Mouse (Mus musculus): ENCODE results near the gene Camk2d. TPM values are rescaled to one million over a fixed set of nuclear protein-coding genes. Genes with fewer than 3 reads are reported as not detected.

Gene Camk2d
- polyA plus RNA-seq (2015; fragmentation: Nextera tagmentation; extraction: Ambion mirVana), result 36.6 and 39.9 TPM in 2 replicates

- Histone ChIP-seq H3K4me3 (ENCODE audit: low read depth, low read length) (peak within 1 kb of the TSS; percentile 84), H3K9me3 (ENCODE audit: low read length) (no peaks in the 10 kb centered on the region), H3K9ac (replicated peaks; ENCODE audit: low read depth) (peak within 1 kb of the TSS; percentile 78), H3K36me3 (ENCODE audit: insufficient read depth, low read length) (no peaks in the 10 kb centered on the region), H3K27ac (ENCODE audit: low read length) (peak within 1 kb of the TSS; percentile 99), H3K4me2 (replicated peaks; ENCODE audit: low read depth, low read length) (peak within 1 kb of the TSS; percentile 91), H3K27me3 (replicated peaks; ENCODE audit: insufficient read depth, low read length) (no peaks in the 10 kb centered on the region), H3K4me1 (ENCODE audit: insufficient read depth, low read depth, low read length) (no peaks in the 10 kb centered on the region; the same call in 1 of the 2 replicates)
- ATAC-seq (peak; percentile 92), DNase-seq (ENCODE audit: low spot score) (peak; percentile 99)
- WGBS, result under 1% methylated on average over 16 of the region's 16 CpGs
- TF ChIP-seq CTCF (IDR thresholded peaks at IDR 0.05), result no peak
- peak; percentile 98 for TF ChIP-seq EP300 (IDR thresholded peaks at IDR 0.05)
Measured at GRCm38 (mm10) chr3:126596086-126596485, at the start of gene Camk2d. Camk2d (plus strand) TSS chr3:126596302.

GRCm38 (mm10) chr3:126547941-126548340 lies 48.2 kb upstream of the Camk2d start:
- Histone ChIP-seq H3K4me2 (replicated peaks; ENCODE audit: low read depth, low read length) (no peak overlapping the region), H3K9me3 (ENCODE audit: low read length) (no peaks in the 10 kb centered on the region), H3K27me3 (replicated peaks; ENCODE audit: insufficient read depth, low read length) (no peaks in the 10 kb centered on the region), H3K9ac (replicated peaks; ENCODE audit: low read depth) (no peak overlapping the region), H3K4me3 (ENCODE audit: low read depth, low read length) (no peak overlapping the region), H3K36me3 (ENCODE audit: insufficient read depth, low read length) (no peaks in the 10 kb centered on the region), H3K4me1 (ENCODE audit: insufficient read depth, low read depth, low read length) (no peaks in the 10 kb centered on the region), H3K27ac (ENCODE audit: low read length) (no peak overlapping the region)
- DNase-seq (ENCODE audit: low spot score), result no peak
- ATAC-seq, result no peak
- no peak for TF ChIP-seq CTCF (IDR thresholded peaks at IDR 0.05)
- TF ChIP-seq EP300 (IDR thresholded peaks at IDR 0.05), result no peak

GRCm38 (mm10) chr3:126563646-126564045 lies 32.5 kb upstream of the Camk2d start:
- Histone ChIP-seq H3K4me3 (ENCODE audit: low read depth, low read length) (no peak overlapping the region), H3K9me3 (ENCODE audit: low read length) (no peaks in the 10 kb centered on the region), H3K27ac (ENCODE audit: low read length) (no peak overlapping the region), H3K4me2 (replicated peaks; ENCODE audit: low read depth, low read length) (no peak overlapping the region), H3K9ac (replicated peaks; ENCODE audit: low read depth) (no peak overlapping the region), H3K36me3 (ENCODE audit: insufficient read depth, low read length) (no peaks in the 10 kb centered on the region), H3K4me1 (ENCODE audit: insufficient read depth, low read depth, low read length) (no peaks in the 10 kb centered on the region), H3K27me3 (replicated peaks; ENCODE audit: insufficient read depth, low read length) (no peaks in the 10 kb centered on the region)
- 55% methylated on average over 2 of the region's 2 CpGs for WGBS
- DNase-seq (ENCODE audit: low spot score), result no peak
- no peak for TF ChIP-seq EP300 (IDR thresholded peaks at IDR 0.05)
- no peak for TF ChIP-seq CTCF (IDR thresholded peaks at IDR 0.05)
- no peak for ATAC-seq

GRCm38 (mm10) chr3:126570628-126571027 lies 25.5 kb upstream of the Camk2d start:
- H3K4me2 ChIP-seq (replicated peaks; ENCODE audit: low read depth, low read length), result no peak overlapping the region
- DNase-seq (ENCODE audit: low spot score) (no peak), ATAC-seq (no peak)
- H3K36me3 ChIP-seq (ENCODE audit: insufficient read depth, low read length), result no peaks in the 10 kb centered on the region
- no peaks in the 10 kb centered on the region for H3K27me3 ChIP-seq (replicated peaks; ENCODE audit: insufficient read depth, low read length)
- H3K9ac ChIP-seq (replicated peaks; ENCODE audit: low read depth), result no peak overlapping the region
- WGBS, result 80% methylated on average over 1 of the region's 1 CpGs
- H3K9me3 ChIP-seq (ENCODE audit: low read length), result no peaks in the 10 kb centered on the region
- no peak overlapping the region for H3K27ac ChIP-seq (ENCODE audit: low read length)
- H3K4me1 ChIP-seq (ENCODE audit: insufficient read depth, low read depth, low read length), result no peaks in the 10 kb centered on the region
- H3K4me3 ChIP-seq (ENCODE audit: low read depth, low read length), result no peak overlapping the region
- TF ChIP-seq EP300 (IDR thresholded peaks at IDR 0.05) (no peak), CTCF (IDR thresholded peaks at IDR 0.05) (no peak)

- Histone ChIP-seq H3K4me3 (ENCODE audit: low read depth, low read length) (no peak overlapping the region), H3K27me3 (replicated peaks; ENCODE audit: insufficient read depth, low read length) (no peaks in the 10 kb centered on the region), H3K27ac (ENCODE audit: low read length) (no peak overlapping the region), H3K4me2 (replicated peaks; ENCODE audit: low read depth, low read length) (no peak overlapping the region), H3K9ac (replicated peaks; ENCODE audit: low read depth) (no peak overlapping the region), H3K36me3 (ENCODE audit: insufficient read depth, low read length) (no peaks in the 10 kb centered on the region), H3K4me1 (ENCODE audit: insufficient read depth, low read depth, low read length) (no peaks in the 10 kb centered on the region), H3K9me3 (ENCODE audit: low read length) (no peaks in the 10 kb centered on the region)
- TF ChIP-seq EP300 (IDR thresholded peaks at IDR 0.05), result no peak
- TF ChIP-seq CTCF (IDR thresholded peaks at IDR 0.05), result no peak
- 58% methylated on average over 5 of the region's 5 CpGs for WGBS
- DNase-seq (ENCODE audit: low spot score), result no peak
- ATAC-seq, result no peak
Measured at GRCm38 (mm10) chr3:126572915-126573314, 23.2 kb upstream of the Camk2d start.

- 47% methylated on average over 2 of the region's 2 CpGs for WGBS
- no peaks in the 10 kb centered on the region for H3K4me1 ChIP-seq (ENCODE audit: insufficient read depth, low read depth, low read length)
- no peaks in the 10 kb centered on the region for H3K9me3 ChIP-seq (ENCODE audit: low read length)
- H3K4me3 ChIP-seq (ENCODE audit: low read depth, low read length), result no peak overlapping the region
- ATAC-seq (no peak), DNase-seq (ENCODE audit: low spot score) (peak; percentile 42)
- H3K9ac ChIP-seq (replicated peaks; ENCODE audit: low read depth), result no peak overlapping the region
- H3K36me3 ChIP-seq (ENCODE audit: insufficient read depth, low read length), result no peaks in the 10 kb centered on the region
- H3K27ac ChIP-seq (ENCODE audit: low read length), result no peak overlapping the region
- H3K4me2 ChIP-seq (replicated peaks; ENCODE audit: low read depth, low read length), result no peak overlapping the region
- TF ChIP-seq CTCF (IDR thresholded peaks at IDR 0.05) (peak; percentile 66), EP300 (IDR thresholded peaks at IDR 0.05) (no peak)
- H3K27me3 ChIP-seq (replicated peaks; ENCODE audit: insufficient read depth, low read length), result no peaks in the 10 kb centered on the region
Measured at GRCm38 (mm10) chr3:126575927-126576326, 20.2 kb upstream of the Camk2d start.

GRCm38 (mm10) chr3:126586134-126586533 lies 10.0 kb upstream of the Camk2d start:
- no peak overlapping the region for H3K27ac ChIP-seq (ENCODE audit: low read length)
- 64% methylated on average over 3 of the region's 3 CpGs for WGBS
- no peak overlapping the region for H3K4me2 ChIP-seq (replicated peaks; ENCODE audit: low read depth, low read length)
- H3K4me3 ChIP-seq (ENCODE audit: low read depth, low read length), result no peak overlapping the region
- H3K9ac ChIP-seq (replicated peaks; ENCODE audit: low read depth), result no peak overlapping the region
- no peaks in the 10 kb centered on the region for H3K27me3 ChIP-seq (replicated peaks; ENCODE audit: insufficient read depth, low read length)
- H3K4me1 ChIP-seq (ENCODE audit: insufficient read depth, low read depth, low read length), result no peaks in the 10 kb centered on the region
- TF ChIP-seq EP300 (IDR thresholded peaks at IDR 0.05) (no peak), CTCF (IDR thresholded peaks at IDR 0.05) (no peak)
- ATAC-seq, result no peak
- no peaks in the 10 kb centered on the region for H3K36me3 ChIP-seq (ENCODE audit: insufficient read depth, low read length)
- DNase-seq (ENCODE audit: low spot score), result no peak
- no peaks in the 10 kb centered on the region for H3K9me3 ChIP-seq (ENCODE audit: low read length)
